Mouse (Mus musculus): ENCODE measurements around the gene Zbtb42. TPM values are rescaled to one million over a fixed set of nuclear protein-coding genes. Genes with fewer than 3 reads are reported as not detected.

Gene Zbtb42
- total RNA-seq, 2 experiments from 2014 or later, result 0.61 to 0.97 TPM

DNA sequence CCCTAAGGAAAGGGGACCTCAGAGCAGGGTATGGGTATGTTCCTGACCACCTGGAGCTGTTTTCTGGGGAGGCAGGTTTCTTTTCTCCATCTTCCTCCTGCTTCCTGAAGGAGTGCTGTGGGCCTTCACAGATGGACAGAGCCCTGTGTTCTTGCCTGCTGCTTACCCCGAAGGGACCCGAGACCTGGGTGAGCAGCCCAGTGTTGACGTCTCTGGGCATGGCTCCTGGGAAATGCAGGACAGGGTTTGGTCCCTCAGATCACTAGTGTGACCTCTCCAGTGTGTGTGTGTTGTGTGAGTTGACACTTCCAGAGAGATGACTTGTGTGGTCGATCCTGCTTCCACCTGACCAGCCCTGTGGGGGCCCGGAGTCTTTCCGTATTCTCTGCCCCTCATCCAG, 44.8 kb downstream of the Zbtb42 start:
- DNase-seq (ENCODE audit: low spot score in 2 of 2), result no peak

DNA sequence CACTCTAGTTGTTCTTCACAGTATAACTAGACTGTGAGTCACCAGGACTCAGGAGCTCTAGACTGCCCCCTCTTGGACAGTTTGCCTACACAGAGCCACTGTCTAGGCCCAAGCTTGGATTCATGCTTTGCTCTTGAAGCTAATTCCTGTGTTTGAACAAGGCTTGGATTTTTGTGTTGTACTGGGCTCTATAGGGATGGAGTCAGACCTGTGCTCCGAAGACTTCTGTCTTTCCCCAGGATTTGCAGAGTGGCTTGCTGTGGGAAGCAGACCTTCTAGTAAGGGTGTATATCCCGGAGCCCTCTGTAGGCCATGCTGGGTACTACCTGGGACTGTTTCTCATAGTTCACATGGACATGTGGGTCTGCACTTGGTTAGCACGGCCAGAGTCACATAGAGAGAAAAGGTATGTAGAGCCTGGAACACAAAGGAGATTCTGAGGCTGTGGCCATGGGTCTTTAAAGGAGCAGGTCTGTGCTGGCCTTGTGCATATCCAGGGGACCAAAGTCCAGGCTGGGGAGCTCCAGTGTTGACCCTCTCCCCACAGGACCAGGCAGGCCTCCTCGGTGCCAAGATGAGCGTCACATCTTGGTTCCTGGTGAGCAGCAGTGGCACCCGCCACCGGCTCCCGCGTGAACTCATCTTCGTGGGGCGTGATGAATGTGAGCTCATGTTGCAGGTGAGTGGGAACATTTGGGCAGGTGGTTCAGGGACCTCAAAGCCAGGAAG, 45.6 kb downstream of the Zbtb42 start:
- DNase-seq (ENCODE audit: low spot score in 2 of 2), result peak; percentile 41 to 83

DNA sequence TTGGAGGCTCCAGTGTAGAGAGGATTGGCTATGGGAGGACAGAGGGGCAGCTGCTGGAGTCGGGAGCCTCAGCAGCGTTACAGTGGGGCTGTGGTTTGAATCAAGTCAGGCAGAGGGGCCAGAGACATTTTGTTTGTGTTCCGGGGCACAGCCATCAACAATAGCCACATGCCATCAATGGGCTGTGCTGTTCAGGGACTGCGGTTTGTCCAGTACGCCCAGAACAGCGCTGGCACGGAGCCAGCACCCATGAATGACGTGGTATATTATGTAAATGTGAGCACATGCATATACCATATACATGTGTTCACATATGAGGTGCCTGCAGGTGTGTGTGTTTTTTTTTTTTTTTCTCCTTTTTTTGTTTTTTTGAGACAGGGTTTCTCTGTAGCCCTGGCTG, 49.2 kb downstream of the Zbtb42 start:
- no peak for DNase-seq (ENCODE audit: low spot score in 2 of 2)

DNA sequence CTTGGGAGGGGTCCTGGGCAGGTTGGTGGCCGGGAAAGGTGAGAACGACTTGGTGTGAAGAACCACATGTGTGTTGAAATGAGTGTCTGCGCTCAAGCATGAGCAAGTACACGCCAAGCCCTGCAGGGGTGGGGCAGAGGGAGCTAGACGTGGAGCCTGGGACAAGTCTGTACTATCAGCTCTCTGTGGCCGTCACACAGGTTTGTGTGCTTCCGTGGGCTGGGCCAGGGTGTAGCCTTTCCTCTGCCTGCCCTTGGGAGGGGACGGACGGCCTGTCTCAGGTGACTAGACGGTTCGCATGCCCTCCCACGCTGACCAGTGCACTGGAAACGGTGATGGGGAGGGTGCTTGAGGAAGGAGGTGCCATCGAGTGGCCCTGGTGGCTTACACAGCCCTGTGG, 52.2 kb downstream of the Zbtb42 start:
- DNase-seq (ENCODE audit: low spot score in 2 of 2), result no peak

Small RNA genes within 50 kb of the gene (microRNA-seq; reads per million reads assigned to microRNA genes)
- 0.49 to 1.2 reads per million in 2 experiments for gene Mir6939

Other genes starting within 250 kb of the Zbtb42 start
- gene A530016L24Rik, start 189.4 kb upstream of the Zbtb42 start, total RNA-seq (2021), result under 1 TPM in 1 of 2 experiments, not detected in 1; 0.15 TPM
- gene Tmem179, start 162.1 kb upstream of the Zbtb42 start, total RNA-seq (2021), result 100 to 1,000 TPM; 126 to 134 TPM
- gene Inf2, start 90.0 kb upstream of the Zbtb42 start, total RNA-seq (2021), result 100 to 1,000 TPM; 105 to 111 TPM
- gene Adssl1, start 58.8 kb upstream of the Zbtb42 start, total RNA-seq (2021), result 10 to 100 TPM; 14.3 to 15.7 TPM
- gene Siva1, start 34.1 kb upstream of the Zbtb42 start, total RNA-seq (2021), result 10 to 100 TPM; 23.4 TPM
- gene Akt1, start 3.9 kb upstream of the Zbtb42 start, total RNA-seq (2021), result 100 to 1,000 TPM; 169 to 170 TPM
- gene Cep170b, start 41.6 kb downstream of the Zbtb42 start, total RNA-seq (2021), result 100 to 1,000 TPM; 192 to 208 TPM
- gene Pld4, start 81.8 kb downstream of the Zbtb42 start, total RNA-seq (2021), result 10 to 100 TPM; 10.2 to 11.0 TPM
- 1 to 10 TPM; 3.4 to 3.8 TPM for gene Ahnak2, start 123.8 kb downstream of the Zbtb42 start, total RNA-seq (2021)
- 10 to 100 TPM; 11.4 to 14.2 TPM for gene Clba1, start 130.1 kb downstream of the Zbtb42 start, total RNA-seq (2021)
- gene Cdca4, start 150.6 kb downstream of the Zbtb42 start, total RNA-seq (2021), result 10 to 100 TPM in 1 of 2 experiments, 1 to 10 TPM in 1; 7.4 to 10.0 TPM
- gene Gpr132, start 189.4 kb downstream of the Zbtb42 start, total RNA-seq (2021), result not detected